Mouse (Mus musculus) erythroid progenitor cell, adult 5-6 weeks (primary cell): ENCODE measurements around the gene E030018B13Rik. TPM values are rescaled to one million over a fixed set of nuclear protein-coding genes. Genes with fewer than 3 reads are reported as not detected.
A peak's percentile ranks its signal among the peaks of the same experiment; 100 is the strongest.

Source experiments
- ATAC-seq: replicated peaks from 2 replicates; pipeline ENCODE4 v1.8.0; 2016; ENCODE audit warnings: moderate number of reproducible peaks, mild to moderate bottlenecking, moderate TSS enrichment, inconsistent platforms; ENCODE audit not compliant: poor library complexity, low FRiP score, severe bottlenecking
- total RNA-seq, 2 experiments: library from RNA; stranded (forward) in 1 of 2; stranded (reverse) in 1 of 2; fragments of 150-400 nt in 1 of 2; fragments of 186-747, 209-891 nt in 1 of 2; gene quantifications; 2 replicates each; pipeline versions ENCODE4 v1.2.3 to v1.2.4; 2015 to 2017; ENCODE audit warnings: low replicate concordance in 2 of 2

E030018B13Rik gene
- total RNA-seq, 2 experiments from 2014 or later, result not detected

- ATAC-seq, result no peak
These were observed 20.2 kb upstream of the E030018B13Rik start for GRCm38 (mm10) chr7:63896276-63896967.

GRCm38 (mm10) chr7:63896968-63897468 is 19.6 kb upstream of the E030018B13Rik start:
- peak; percentile 97 for ATAC-seq

GRCm38 (mm10) chr7:63897655-63898054 is 19.0 kb upstream of the E030018B13Rik start:
- ATAC-seq, result 0 out of 2 replicates have a peak, but pooled peaks have one; percentile 3

GRCm38 (mm10) chr7:63898201-63898600 is 18.5 kb upstream of the E030018B13Rik start:
- ATAC-seq, result no peak

- no peak for ATAC-seq
These were observed 16.7 kb upstream of the E030018B13Rik start for GRCm38 (mm10) chr7:63899925-63900324.

- ATAC-seq, result no peak
These were observed 16.2 kb upstream of the E030018B13Rik start for GRCm38 (mm10) chr7:63900411-63900810.

GRCm38 (mm10) chr7:63901346-63901745 is 15.3 kb upstream of the E030018B13Rik start:
- ATAC-seq, result no peak

GRCm38 (mm10) chr7:63901942-63902341 is 14.7 kb upstream of the E030018B13Rik start:
- no peak for ATAC-seq

- ATAC-seq, result no peak
These were observed 13.9 kb upstream of the E030018B13Rik start for GRCm38 (mm10) chr7:63902604-63903210.

- ATAC-seq, result no peak
These were observed 12.8 kb upstream of the E030018B13Rik start for GRCm38 (mm10) chr7:63903635-63904380.

GRCm38 (mm10) chr7:63905190-63905589 is 11.5 kb upstream of the E030018B13Rik start:
- ATAC-seq, result peak; percentile 21; the same call in 1 of the 2 replicates

GRCm38 (mm10) chr7:63905642-63906041 is 11.0 kb upstream of the E030018B13Rik start:
- ATAC-seq, result peak; percentile 68

- ATAC-seq, result no peak
These were observed 8.7 kb upstream of the E030018B13Rik start for GRCm38 (mm10) chr7:63907778-63908495.

- no peak for ATAC-seq
These were observed 8.0 kb upstream of the E030018B13Rik start for GRCm38 (mm10) chr7:63908496-63909285.

- ATAC-seq, result no peak
These were observed 6.4 kb upstream of the E030018B13Rik start for GRCm38 (mm10) chr7:63910225-63910624.

- no peak for ATAC-seq
These were observed 5.7 kb upstream of the E030018B13Rik start for GRCm38 (mm10) chr7:63910912-63911311.

GRCm38 (mm10) chr7:63911383-63912233 is 5.0 kb upstream of the E030018B13Rik start:
- no peak for ATAC-seq

GRCm38 (mm10) chr7:63912234-63912810 is 4.3 kb upstream of the E030018B13Rik start:
- no peak for ATAC-seq
